Mouse (Mus musculus): ENCODE results near the gene Atp6v1g3.

DNA sequence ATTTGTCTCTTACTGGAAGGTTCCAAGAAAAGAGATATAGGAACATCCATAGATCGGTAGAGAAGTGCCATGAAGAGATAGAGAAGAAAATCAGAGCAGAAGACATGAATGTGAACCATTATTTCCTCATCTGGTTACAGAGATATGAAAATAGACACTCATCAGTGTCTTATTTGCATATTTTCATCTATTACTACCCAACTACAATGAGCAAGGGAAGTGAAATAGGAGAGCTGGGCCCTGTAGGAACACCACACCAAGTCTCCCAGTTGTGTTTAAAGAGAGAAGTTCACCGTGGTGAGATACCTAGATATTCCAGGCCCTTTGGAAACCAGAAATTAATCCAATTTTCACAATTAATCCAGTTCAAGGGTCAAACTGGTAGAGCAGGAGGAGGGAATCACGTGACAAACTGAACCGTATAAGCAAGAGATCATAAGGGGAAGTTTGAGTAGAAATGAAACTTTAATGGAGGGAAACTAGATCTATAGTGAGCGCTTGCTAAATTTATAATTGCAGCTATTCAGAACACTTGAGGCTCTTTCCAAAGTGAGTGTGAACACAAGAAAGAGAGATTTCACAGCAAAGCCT is 6.0 kb upstream of the Atp6v1g3 start:
- TF ChIP-seq CTCF (IDR thresholded peaks at IDR 0.05) (no peak), POLR2A (IDR thresholded peaks at IDR 0.05; ENCODE audit: insufficient read depth, low read depth, low read length) (no peak), EP300 (IDR thresholded peaks at IDR 0.05; ENCODE audit: insufficient read depth, low read depth, low read length) (no peak)
